Mouse (Mus musculus): ENCODE measurements around the gene Il17c.

The Il17c gene

GRCm38 (mm10) chr8:122421376-122422070 is at the start of gene Il17c:
Gene Il17c (plus strand): TSS chr8:122422020.
- peak; percentile 35 to 57 for DNase-seq

- DNase-seq: no peak
Measured at GRCm38 (mm10) chr8:122375320-122375719, 46.5 kb upstream of the Il17c start.

- no peak for DNase-seq
Measured at GRCm38 (mm10) chr8:122375751-122376364, 46.0 kb upstream of the Il17c start.

DNA sequence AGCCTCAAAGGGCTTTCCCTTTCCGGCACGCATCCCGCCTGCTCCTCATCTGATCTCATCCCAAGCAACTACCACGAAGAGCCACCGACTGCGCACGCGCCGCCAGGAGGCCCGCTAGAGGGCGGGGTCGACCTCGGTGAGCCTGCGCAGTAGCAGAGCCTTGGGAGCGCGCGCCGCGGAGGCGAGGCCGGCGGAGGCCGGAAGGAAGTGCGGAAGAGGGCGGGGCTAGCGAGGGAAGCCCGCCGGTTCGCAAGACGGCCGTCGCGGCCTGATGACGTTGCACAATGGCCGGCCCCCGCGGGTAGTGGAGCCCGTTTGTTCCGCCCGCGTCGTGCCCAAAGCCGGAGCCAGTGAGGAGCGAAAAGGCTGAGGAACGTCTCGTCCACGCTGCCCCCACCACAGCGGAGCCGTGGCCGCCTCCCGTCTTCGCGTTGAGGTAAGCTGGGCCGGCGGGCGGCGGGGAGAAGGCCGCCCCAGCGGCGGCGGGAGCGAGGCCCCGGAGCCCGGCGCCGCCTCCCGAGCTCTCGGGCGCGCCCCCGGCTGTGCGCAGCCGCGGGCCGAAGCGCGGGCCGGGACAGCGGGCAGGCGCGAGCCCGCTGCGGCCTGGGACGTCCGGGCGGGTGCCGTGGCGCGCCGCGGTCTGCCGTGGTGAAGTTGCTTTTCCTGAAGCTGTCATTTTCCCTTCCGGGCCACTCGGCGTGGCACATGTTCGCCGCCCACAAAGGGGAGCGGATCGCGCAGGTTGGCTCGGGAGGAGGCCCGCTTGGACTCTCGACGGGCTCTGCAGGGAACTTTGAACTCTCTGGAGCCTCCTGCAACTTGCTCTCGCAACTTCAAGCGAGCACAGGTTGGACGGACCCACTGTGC is 45.2 kb upstream of the Il17c start, which contains the start of gene Zc3h18:
Zc3h18 (plus strand) TSS at position 245 of the 867 bp plus-strand sequence.
- peak; percentile 99 to 100 for DNase-seq

GRCm38 (mm10) chr8:122383039-122383438 is 38.8 kb upstream of the Il17c start:
- no peak for DNase-seq

- DNase-seq: peak in 1 of 2 experiments; percentile 22
Measured at GRCm38 (mm10) chr8:122389357-122389756, 32.5 kb upstream of the Il17c start.

- no peak for DNase-seq
Measured at GRCm38 (mm10) chr8:122390758-122391157, 31.1 kb upstream of the Il17c start.

- no peak for DNase-seq
Measured at GRCm38 (mm10) chr8:122393717-122394116, 28.1 kb upstream of the Il17c start.

DNA sequence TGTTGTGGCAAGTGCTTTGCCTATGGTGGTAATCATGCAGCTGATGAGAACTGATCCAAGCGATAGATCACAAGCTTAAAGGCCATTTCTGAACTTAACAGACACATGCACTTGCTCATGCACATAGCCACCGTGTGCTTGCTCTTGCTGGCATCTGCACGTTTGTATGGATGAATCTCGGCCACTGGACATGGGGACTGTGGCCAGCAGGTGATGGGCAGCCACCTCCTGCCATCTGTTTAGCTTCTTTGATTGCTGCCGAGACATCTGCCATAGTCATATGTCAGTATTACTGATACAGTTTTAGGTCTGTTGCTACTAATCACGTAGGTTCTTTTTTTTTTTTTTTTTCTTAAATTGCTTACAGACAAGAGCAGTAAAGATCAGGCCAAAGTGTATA is 26.5 kb upstream of the Il17c start:
- no peak for DNase-seq

GRCm38 (mm10) chr8:122398186-122398585 is 23.6 kb upstream of the Il17c start:
- no peak for DNase-seq

- peak; percentile 73 to 83 for DNase-seq
Measured at GRCm38 (mm10) chr8:122405146-122405805, 16.5 kb upstream of the Il17c start.

GRCm38 (mm10) chr8:122407678-122408077 is 14.1 kb upstream of the Il17c start:
- no peak for DNase-seq

- no peak for DNase-seq
Measured at GRCm38 (mm10) chr8:122414311-122414710, 7.5 kb upstream of the Il17c start.

- DNase-seq: no peak
Measured at GRCm38 (mm10) chr8:122415554-122415953, 6.3 kb upstream of the Il17c start.

- no peak for DNase-seq
Measured at GRCm38 (mm10) chr8:122419881-122420555, 1.8 kb upstream of the Il17c start.

GRCm38 (mm10) chr8:122423217-122423616 is 1.4 kb downstream of the Il17c start:
- DNase-seq: no peak

DNA sequence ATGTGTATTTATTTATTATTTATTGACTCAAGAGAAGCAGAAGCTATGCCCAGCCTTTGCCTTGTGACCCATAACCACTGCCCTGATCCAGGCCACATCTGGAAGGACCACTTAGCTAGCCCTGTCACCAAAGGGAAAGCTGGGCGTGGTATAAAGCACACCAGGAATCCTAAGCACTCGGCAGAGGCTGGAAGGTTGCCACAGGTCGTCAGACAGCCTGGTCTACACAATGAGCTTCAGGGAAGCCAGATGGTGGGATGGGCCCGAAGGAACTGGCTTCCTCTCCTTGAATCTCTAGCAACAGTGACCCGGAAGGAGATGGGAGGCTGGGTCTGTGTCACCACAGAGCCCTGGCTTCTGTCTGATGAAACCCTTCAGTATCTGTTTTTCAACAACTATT is 1.8 kb downstream of the Il17c start:
- DNase-seq: peak; percentile 60 to 78

DNA sequence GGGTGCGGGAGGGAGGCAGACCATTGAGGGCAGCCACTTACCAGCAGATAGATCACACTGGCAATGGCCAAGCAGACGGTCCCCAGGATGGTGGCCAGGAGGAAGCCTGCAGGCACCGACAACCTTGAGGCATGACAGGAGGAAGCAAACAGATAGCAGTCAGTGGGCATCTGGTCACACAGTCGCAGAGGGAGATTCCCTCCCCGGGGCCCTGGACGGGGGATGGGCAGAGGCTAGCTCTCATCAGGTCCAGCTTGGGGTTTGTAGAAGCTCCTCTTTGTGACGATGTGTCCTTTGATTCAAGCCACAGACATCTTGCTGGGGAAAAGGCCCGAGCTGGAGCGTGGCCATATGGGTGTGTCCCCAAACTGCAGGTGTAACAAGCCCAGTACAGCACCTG is 4.3 kb downstream of the Il17c start:
- no peak for DNase-seq

DNA sequence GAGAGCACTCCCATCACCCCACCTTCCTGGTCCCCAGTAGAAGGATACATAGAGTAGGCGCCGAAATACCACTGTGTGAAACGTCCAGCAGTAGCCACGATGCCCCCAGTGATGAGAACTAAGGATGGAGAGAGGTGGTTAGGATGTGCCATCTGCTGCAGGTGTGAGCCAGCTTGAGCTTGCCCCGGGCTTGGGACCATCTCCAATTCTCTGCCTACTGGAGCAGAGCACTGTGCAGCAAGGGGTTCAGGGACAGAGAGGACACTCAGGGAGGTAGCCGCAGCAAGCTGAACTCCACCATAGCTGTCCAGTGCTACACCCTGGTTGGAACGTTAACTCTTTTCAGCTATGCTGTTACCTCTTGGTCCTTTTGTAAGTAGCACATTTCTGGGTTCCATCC is 5.8 kb downstream of the Il17c start:
- DNase-seq: no peak

GRCm38 (mm10) chr8:122428163-122428562 is 6.3 kb downstream of the Il17c start:
- no peak for DNase-seq

DNA sequence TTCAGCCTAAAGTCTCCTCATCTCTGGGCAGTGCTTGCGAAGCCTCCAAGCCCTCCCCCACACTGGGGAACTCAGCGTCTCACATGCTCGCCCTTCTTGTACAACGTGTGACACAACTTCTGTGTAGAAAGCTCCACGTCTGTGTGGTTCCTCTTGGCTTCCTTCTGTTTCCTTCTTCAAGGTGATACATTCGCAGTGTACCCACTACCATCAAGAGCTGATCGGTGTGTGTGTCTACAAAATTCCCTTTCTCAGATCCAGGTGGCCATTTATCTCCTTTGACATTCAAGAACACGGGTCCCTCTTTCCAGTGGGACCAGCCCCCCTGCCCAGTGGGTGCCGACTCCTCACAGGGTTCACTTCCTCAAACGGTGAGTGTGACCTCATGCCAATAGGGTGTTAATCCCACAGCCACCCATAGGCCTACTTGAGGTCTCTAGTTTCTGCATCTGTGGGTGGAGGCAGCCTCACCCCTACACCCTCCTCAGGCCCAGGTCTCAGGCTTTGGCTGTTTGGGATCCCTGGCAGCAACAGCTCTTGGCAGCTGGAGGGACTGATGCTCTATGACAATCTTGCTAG is 8.3 kb downstream of the Il17c start:
- DNase-seq: peak; percentile 48 to 55

DNA sequence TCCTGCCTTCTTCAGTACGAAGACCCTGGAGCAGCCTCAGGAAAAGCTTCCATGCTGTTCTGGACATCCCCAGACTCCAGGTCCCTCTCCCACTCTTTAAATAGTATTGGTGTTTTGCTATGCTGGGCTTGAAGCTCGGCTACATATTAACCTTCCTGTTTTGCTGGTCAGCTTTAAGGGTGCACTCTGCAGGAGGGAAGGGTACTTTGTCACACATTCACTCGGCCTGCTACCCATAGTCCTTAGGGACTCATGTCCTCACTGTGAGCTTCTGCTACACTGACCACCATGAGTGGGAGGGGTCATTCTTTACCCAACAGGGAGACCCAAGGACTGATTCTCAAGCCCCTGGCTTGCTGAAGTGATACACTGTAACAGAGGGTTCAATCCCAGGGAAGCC is 8.8 kb downstream of the Il17c start:
- peak; percentile 67 to 82 for DNase-seq
